Mouse (Mus musculus) limb, embryonic 15.5 days (tissue): ENCODE measurements at regions not wholly inside any gene's neighbourhood (a gene's known extent, or its start where the extent isn't known, plus 50 kb on each side); places are given as distances from the start of the nearest gene placed in this dataset.

Source experiments
- ATAC-seq: fragments of 200-750 bp; cut with Nextera tagmentation; 2 replicates; pipeline ENCODE4 v1.8.0; 2017; ENCODE audit warnings: low read depth, moderate TSS enrichment; ENCODE audit not compliant: insufficient number of reproducible peaks, low FRiP score, low TSS enrichment
- H3K27ac ChIP-seq: fragments of 300-500 bp; sonication (generic); 2 replicates; pipeline ENCODE4 v1.5.1; 2015; ENCODE audit warnings: moderate library complexity, mild to moderate bottlenecking, inconsistent platforms
- H3K27me3 ChIP-seq: fragments of 300-500 bp; sonication (generic); 2 replicates; pipeline ENCODE4 v1.6.1; 2015; ENCODE audit warnings: inconsistent platforms
- H3K36me3 ChIP-seq: fragments of 300-500 bp; sonication (generic); 2 replicates; pipeline ENCODE4 v1.6.1; 2015; ENCODE audit warnings: inconsistent platforms
- H3K4me1 ChIP-seq: fragments of 300-500 bp; sonication (generic); 2 replicates; pipeline ENCODE4 v1.6.1; 2015; ENCODE audit warnings: inconsistent platforms
- H3K4me2 ChIP-seq: fragments of 300-500 bp; sonication (generic); 2 replicates; pipeline ENCODE4 v1.6.1; 2015; ENCODE audit warnings: mild to moderate bottlenecking, inconsistent platforms
- H3K4me3 ChIP-seq: fragments of 300-500 bp; sonication (generic); 2 replicates; pipeline ENCODE4 v1.5.1; 2015; ENCODE audit warnings: mild to moderate bottlenecking, inconsistent platforms
- H3K9ac ChIP-seq: fragments of 300-500 bp; sonication (generic); 2 replicates; pipeline ENCODE4 v1.6.1; 2015; ENCODE audit warnings: inconsistent platforms
- H3K9me3 ChIP-seq: fragments of 300-500 bp; sonication (generic); 2 replicates; pipeline ENCODE4 v1.6.1; 2016; ENCODE audit warnings: inconsistent platforms
- WGBS: fragments of 180-500 bp; shearing (Covaris S2); methylation state at CpG from one replicate; pipeline ENCODE4 v1.1.7; 2015; 5-methylcytosine and 5-hydroxymethylcytosine counted together

DNA sequence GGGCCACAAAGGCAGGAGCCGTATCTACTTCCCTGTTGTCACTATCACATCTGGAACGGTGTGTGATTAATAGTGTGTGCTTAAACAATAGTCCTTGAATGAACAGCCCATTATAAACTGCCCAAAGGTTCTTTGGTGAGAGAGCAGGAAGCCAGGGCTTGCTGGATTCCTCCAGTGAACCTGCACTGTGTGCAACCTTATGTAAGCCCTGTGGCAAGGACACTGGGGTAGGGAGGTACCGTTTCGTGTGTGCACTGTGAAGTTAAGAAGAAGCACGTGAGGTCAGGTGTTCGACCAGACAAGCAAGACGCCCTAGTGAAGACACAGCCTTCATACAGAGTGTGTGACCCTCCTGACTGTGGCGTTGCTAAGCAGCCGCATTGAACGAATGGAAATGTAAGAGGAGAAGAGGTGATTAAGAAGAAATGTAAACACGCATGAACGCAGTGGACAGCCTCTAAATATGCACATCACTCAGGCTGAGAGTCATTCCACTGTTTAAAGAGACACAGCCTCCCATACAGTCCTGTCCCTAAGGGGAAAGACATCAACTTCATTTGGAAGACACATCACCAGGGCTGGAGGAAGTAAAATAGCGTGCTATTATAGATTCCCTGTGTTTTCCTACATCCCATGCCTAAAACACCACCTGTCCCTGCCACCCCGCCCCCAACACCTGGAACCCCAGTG, 472.0 kb upstream of the Gm19410 start:
- Histone ChIP-seq H3K27me3 (no peaks in the 10 kb centered on the region), H3K9ac (no peak overlapping the region), H3K27ac (no peak overlapping the region), H3K4me3 (no peak overlapping the region), H3K9me3 (no peaks in the 10 kb centered on the region), H3K4me2 (no peak overlapping the region), H3K4me1 (no peaks in the 10 kb centered on the region), H3K36me3 (no peaks in the 10 kb centered on the region)
- no peak for ATAC-seq
- WGBS = 74% methylated on average over 14 of the region's 14 CpGs

DNA sequence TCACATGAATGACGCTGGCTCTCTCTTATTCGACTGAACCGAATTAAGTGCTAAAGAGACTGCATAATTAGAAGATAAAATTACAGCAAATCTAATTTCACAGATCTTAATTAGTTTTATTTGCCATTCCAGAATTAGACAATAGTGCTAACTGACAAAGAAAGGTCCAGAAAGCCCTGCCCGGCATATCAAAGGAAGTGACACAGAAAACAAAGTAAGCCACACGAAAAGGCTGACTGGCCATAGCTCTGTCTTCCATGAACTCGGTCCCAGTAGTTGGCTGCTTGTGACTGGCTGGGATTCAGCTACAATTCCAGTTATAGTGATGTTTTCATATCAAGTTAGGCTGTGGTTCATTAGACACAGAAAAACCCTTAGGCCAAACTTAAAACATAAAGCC, 468.7 kb upstream of the Gm19410 start:
- WGBS = 88% methylated on average over 6 of the region's 6 CpGs
- no peak overlapping the region for H3K9ac ChIP-seq
- H3K4me1 ChIP-seq = peaks cover 10% of the 10 kb centered on the region
- no peaks in the 10 kb centered on the region for H3K9me3 ChIP-seq
- no peak overlapping the region for H3K27ac ChIP-seq
- no peak overlapping the region for H3K4me2 ChIP-seq
- no peak for ATAC-seq
- no peaks in the 10 kb centered on the region for H3K27me3 ChIP-seq
- no peaks in the 10 kb centered on the region for H3K36me3 ChIP-seq
- H3K4me3 ChIP-seq = no peak overlapping the region

DNA sequence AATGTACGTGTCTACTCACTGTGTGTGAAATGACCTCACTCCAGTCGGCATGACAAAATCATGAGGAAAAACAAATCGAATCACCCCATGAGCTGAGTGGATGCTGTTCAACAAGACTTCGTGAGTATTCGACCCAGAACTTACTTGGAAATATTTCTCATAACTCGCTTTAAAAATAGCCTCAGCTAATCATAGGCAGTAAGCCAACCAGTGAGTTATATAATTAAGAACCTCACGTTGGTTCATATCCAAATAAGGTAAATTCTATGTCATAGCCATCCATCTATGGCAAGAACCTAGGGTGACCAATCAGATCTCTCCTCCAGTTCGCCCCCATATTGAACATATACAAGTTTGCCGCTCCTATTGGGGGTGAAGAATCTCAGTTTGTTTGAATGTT, 466.5 kb upstream of the Gm19410 start:
- no peak overlapping the region for H3K4me2 ChIP-seq
- H3K9me3 ChIP-seq = no peaks in the 10 kb centered on the region
- no peak overlapping the region for H3K27ac ChIP-seq
- no peak overlapping the region for H3K4me3 ChIP-seq
- no peaks in the 10 kb centered on the region for H3K27me3 ChIP-seq
- no peaks in the 10 kb centered on the region for H3K36me3 ChIP-seq
- peaks cover 10% of the 10 kb centered on the region for H3K4me1 ChIP-seq
- ATAC-seq = no peak
- WGBS = 80% methylated on average over 9 of the region's 9 CpGs
- no peak overlapping the region for H3K9ac ChIP-seq

DNA sequence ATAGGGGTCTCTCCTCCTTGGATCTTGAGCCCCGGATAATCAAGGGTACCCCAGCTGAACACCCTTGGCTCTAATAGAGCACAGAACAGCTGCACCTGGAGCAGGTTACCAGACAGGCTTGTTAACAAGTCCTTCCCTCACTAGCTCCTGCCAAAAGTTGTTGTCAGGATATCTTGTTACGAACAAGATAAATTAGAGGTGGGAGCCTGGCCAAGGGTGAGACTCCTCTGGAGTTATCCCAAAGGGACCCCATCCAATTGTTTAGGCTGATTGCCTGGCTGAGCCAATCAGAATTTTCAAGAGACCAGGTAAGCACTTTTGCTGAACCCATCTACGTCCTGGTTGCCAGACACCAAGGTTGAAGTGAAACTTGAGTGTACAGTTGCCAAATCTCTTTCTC, 465.2 kb upstream of the Gm19410 start:
- H3K4me2 ChIP-seq = no peak overlapping the region
- no peak overlapping the region for H3K27ac ChIP-seq
- H3K4me1 ChIP-seq = peaks cover 10% of the 10 kb centered on the region
- H3K36me3 ChIP-seq = no peaks in the 10 kb centered on the region
- H3K9ac ChIP-seq = no peak overlapping the region
- H3K9me3 ChIP-seq = no peaks in the 10 kb centered on the region
- no peak for ATAC-seq
- H3K4me3 ChIP-seq = no peak overlapping the region
- no peaks in the 10 kb centered on the region for H3K27me3 ChIP-seq
- 38% methylated on average over 3 of the region's 3 CpGs for WGBS

DNA sequence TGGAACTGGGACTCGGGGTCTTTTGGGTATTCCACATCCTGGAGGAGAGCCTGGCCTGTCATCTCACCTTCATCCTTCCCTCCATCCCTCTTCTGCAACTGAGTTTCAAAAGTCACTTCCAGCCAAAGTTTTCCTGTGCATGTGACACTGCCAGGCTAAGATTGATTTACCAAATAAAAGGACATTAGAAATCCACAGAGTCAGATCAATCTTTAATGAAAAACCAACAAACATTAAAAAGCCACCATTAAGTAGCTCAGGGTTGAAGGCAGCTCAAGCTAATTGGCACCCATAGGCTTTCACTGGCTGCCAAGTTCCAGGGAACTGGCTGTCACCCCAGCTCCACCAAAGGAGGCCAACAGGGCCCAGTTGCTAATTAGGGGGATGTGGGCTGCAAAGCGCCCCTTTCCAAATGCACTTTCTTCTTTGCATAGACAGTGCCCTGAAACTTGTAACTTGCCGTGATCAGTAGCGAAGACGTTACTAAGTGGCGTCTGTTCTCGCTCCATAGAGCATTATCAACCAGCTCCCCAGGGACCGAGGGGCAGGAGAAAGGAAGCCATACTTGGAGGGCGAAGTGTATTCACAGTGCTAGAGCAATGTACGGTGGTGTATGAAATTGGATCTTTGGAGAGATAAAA, 464.6 kb upstream of the Gm19410 start:
- 76% methylated on average over 10 of the region's 10 CpGs for WGBS
- H3K27me3 ChIP-seq = no peaks in the 10 kb centered on the region
- H3K9ac ChIP-seq = no peak overlapping the region
- H3K4me1 ChIP-seq = peaks cover 10% of the 10 kb centered on the region
- H3K36me3 ChIP-seq = no peaks in the 10 kb centered on the region
- no peak overlapping the region for H3K4me2 ChIP-seq
- no peaks in the 10 kb centered on the region for H3K9me3 ChIP-seq
- no peak overlapping the region for H3K27ac ChIP-seq
- H3K4me3 ChIP-seq = no peak overlapping the region
- no peak for ATAC-seq

DNA sequence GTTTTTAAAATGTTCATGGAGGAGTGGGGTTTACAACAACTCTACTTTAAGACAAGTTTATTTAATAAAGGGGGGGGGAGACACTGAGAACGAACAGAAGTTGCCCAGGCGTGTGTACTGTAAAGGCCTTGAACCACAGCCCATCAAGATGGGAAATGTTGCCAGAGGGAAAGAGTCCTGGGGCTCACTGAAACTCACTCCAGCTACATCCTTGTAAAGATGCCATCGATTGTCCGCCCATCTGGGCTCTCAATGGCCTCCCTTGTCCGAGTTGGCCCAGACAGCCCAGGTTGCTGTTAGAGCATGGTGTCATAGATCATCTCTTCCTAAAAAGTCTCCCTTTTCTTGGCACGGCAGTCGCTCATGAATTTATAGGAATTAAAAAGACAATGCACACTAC, 462.7 kb upstream of the Gm19410 start:
- no peak overlapping the region for H3K4me3 ChIP-seq
- 89% methylated on average over 7 of the region's 7 CpGs for WGBS
- no peak overlapping the region for H3K27ac ChIP-seq
- no peak overlapping the region for H3K4me2 ChIP-seq
- H3K4me1 ChIP-seq = peaks cover 10% of the 10 kb centered on the region
- no peak overlapping the region for H3K9ac ChIP-seq
- no peak for ATAC-seq
- no peaks in the 10 kb centered on the region for H3K36me3 ChIP-seq
- no peaks in the 10 kb centered on the region for H3K27me3 ChIP-seq
- no peaks in the 10 kb centered on the region for H3K9me3 ChIP-seq

DNA sequence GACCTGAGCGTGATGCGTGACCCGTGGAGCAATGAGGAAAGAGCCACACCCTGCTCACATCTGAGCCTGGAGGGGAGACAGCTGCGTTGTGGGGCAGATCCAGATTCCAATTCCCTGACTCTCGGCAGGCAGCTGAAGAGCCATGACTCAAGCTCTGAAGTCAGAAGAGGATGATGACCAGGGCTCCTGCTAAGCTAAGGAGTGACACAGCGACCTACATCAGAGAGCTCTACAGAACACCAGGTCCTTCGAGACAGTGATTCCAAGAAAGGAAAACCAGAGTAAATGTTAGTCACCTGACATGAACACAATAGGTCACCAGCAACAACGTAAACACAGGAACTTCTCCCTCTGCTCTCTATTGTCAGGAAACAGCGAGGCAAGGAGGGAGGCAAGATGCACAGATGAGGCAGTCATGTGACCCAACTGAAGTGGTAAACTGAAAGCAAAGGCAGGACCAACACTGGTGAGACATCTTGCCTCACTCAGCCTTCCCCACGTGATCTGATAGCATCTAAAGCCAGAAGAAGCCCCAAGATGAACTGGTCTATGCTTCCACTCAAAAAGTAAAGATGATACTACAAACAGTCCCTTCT, 444.2 kb upstream of the Gm19410 start:
- WGBS = 75% methylated on average over 10 of the region's 10 CpGs
- Histone ChIP-seq H3K9ac (no peak overlapping the region), H3K4me2 (no peak overlapping the region), H3K27ac (no peak overlapping the region), H3K4me3 (no peak overlapping the region), H3K4me1 (no peaks in the 10 kb centered on the region), H3K27me3 (no peaks in the 10 kb centered on the region), H3K36me3 (no peaks in the 10 kb centered on the region), H3K9me3 (no peaks in the 10 kb centered on the region)
- ATAC-seq = no peak

DNA sequence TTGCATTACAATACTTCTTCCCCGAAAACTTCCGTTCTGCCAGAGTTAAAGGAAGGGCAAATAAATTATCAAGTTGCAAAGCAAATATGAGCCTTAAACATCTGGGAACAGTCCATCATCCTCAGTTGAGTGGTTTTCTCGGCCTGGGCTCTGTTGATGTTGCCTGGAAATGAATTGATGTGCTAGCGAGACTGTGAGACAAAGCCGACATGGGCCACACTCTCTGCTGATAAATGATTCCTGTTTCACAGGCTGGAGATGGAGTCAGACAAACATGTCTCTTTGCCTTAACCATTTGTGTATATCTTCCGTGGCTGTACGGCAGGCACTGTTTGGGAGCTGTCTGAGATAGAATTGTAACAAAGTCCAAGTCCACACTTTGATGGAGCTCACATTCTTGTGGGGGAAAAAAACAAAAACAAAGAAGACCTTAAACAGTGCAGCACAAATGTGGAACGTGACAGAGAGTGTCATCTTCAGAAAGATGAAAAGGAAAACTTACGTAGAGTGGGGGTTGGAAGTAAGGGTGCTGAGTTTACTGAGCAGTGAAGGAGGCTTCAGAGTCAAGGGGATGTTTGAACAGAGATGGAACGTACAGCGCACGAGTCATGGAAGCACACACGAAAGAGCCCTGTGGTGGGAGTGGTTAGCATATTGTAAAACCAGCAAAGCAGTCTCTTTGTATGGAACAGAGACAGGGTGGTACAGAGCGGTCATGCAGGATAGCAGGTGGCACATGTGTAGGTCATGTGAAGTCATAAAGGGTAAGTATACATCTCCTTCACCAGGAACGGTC, 442.2 kb upstream of the Gm19410 start:
- Histone ChIP-seq H3K9me3 (no peaks in the 10 kb centered on the region), H3K36me3 (no peaks in the 10 kb centered on the region), H3K4me3 (no peak overlapping the region), H3K27me3 (no peaks in the 10 kb centered on the region), H3K4me2 (no peak overlapping the region), H3K27ac (no peak overlapping the region), H3K9ac (no peak overlapping the region), H3K4me1 (no peaks in the 10 kb centered on the region)
- no peak for ATAC-seq
- WGBS = 77% methylated on average over 15 of the region's 15 CpGs
